Mouse (Mus musculus) mouse embryonic stem cell (cell line): ENCODE results near the gene Rrad.

Experiments
- in situ Hi-C, 2 experiments: fragments of 300-500 bp; cut with MboI; formaldehyde crosslinking; loops; 1 replicate in 1 of 2; 3 replicates in 1 of 2; pipeline ENCODE4 v1.14.3; 2019 to 2020; ENCODE audit warnings: low sequenced_read_pairs in 2 of 2, low pct_unique_long_range_greater_than_20kb in 1 of 2, mixed read lengths in 1 of 2; ENCODE audit not compliant: unreplicated experiment in 1 of 2

Gene Rrad

DNA sequence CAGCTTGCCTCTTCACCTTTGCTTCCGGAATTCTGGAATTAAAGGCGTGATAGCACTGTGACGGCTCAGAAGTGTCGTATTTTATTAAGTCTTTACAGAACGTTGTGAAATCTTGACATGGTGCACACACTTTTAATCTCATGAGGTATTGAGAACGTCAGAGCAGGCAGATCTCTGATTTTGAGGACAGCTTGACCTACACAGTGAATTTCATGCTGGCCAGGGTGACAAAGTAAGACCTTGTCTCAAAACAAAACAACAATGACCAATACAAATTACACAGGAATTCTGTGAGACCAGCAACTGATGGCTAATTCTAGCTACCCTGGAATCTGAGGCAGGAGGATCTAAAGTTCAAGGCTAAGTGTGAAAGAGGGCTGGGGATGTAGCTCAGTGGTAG lies 38.6 kb downstream of the Rrad start:
- in situ Hi-C loops: no loop called here

DNA sequence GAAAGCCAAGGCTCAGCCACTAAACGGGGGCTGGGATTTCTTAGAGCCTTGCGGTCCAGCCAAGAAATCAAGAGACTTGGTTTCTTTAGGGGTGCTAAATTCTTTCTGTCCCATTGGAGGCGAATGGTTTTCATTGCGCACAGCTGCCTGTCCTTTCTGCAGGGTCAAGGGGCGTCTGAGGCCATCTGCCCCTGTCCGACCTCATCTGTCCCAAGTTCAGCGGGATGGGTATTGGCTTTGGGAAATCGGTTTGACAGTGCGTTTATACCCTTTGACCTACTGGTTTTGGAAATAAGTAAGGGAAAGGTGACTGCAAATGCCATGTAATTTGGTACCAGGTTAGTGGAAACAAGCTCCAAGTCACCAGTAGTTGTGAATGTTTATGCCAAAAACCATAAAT lies 39.3 kb downstream of the Rrad start:
- in situ Hi-C loops: no loop called here

DNA sequence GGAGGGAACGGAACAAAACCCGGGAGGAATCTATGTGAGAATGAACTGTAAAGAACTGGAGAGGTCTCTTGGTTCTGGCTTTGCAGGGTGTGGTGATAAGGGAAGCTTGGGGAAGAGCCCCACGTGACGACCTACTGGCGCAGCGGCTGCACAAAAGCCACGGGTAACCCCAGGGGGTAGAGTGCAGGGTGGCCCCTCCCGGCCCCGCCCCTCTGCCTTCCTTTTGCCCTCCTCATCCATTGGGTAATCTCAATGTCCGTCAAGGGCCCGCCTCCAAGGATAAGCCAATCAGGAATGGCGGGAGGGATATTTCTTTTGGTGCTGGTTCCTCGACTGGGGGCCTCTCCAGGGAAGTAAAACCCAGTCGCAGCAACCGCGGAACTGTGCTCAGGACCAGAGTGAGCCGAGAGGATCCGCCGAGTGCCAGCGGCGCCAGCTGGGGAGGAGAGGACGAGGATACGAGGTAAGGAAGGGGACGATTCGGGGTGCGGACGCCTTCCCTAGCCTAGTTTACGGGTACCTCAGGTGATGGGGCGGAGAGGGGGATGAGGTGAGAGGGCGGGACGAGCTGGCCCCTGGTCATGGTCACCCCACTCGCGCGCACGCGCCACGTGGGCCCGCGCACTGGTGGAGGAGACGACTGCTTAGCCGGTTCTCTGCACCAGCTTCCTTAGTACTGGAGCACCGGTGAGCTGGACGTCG lies 39.8 kb downstream of the Rrad start, which contains the start of gene Pdp2:
Pdp2 (plus strand) TSS at position 319 of the 702 bp plus-strand sequence.
- in situ Hi-C loops: no loop called here

DNA sequence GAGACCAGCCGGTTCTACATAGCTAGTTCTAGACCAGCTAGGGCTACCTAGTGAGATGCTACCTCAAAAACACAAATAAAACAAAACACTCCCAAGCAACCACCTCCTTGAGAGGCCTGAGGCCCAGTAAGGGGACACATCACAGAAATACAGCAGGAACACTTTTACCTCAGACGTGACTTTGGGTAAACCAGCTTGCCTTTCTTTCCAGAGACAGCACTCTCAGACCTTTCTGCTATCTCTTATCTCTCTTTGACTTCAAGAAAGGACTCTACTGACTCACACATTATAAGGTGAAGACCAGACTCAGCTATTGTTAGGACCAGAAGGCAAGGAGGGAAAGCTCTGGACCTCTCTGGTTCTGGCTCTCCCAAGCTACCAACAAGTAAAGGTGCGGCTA lies 40.8 kb downstream of the Rrad start:
- in situ Hi-C loops: no loop called here

DNA sequence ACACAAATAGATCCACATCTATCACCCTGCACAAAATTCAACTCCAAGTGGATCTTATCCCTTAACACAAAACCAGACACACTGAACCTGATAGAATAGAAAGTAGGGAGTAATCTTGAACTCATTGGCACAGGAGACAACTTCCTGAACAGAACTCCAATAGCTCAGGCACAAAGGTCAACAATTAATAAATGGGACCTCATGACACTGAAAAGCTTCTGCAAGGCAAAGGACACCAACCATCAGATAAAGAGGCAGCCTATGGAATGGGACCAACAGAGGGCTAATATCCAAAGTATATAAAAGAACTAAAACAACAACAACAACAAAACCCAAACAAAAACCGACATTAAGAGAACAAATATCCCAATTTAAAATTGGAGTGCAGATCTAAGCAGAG lies 46.6 kb downstream of the Rrad start:
- in situ Hi-C loops: no loop called here
